Mouse (Mus musculus) megakaryocyte progenitor cell, adult 5-6 weeks (primary cell): ENCODE measurements around the gene Vmn2r83. TPM values are rescaled to one million over a fixed set of nuclear protein-coding genes. Genes with fewer than 3 reads are reported as not detected.
"Not testable (repeated sequence)": the region's sequence is repeated elsewhere in the genome, so short reads cannot be mapped to it uniquely, and the experiment has no call there.

Source experiments
- ATAC-seq: replicated peaks from 2 replicates; pipeline ENCODE4 v1.8.0; 2016; ENCODE audit warnings: mild to moderate bottlenecking, moderate TSS enrichment, inconsistent platforms; ENCODE audit not compliant: poor library complexity
- total RNA-seq, 2 experiments: library from RNA; stranded (forward) in 1 of 2; stranded (reverse) in 1 of 2; fragments of 157-497, 149-512 nt in 1 of 2; fragments of 200-1000 nt in 1 of 2; gene quantifications; 2 replicates each; pipeline versions ENCODE4 v1.2.3 to v1.2.4; 2015 to 2017

Vmn2r83 gene
- not detected in 2 replicates for total RNA-seq (2015)
- not detected in 2 replicates for total RNA-seq (2017)

- no peak for ATAC-seq
Observed at GRCm38 (mm10) chr10:79468431-79468830, at the start of gene Vmn2r83. Gene Vmn2r83 (plus strand): TSS chr10:79468731.

GRCm38 (mm10) chr10:79435141-79435820, 33.2 kb upstream of the Vmn2r83 start:
- not testable (repeated sequence) for ATAC-seq

- no peak for ATAC-seq
Observed at GRCm38 (mm10) chr10:79495886-79496285, 27.4 kb downstream of the Vmn2r83 start.

- ATAC-seq: no peak
Observed at GRCm38 (mm10) chr10:79496701-79497288, 28.3 kb downstream of the Vmn2r83 start.

GRCm38 (mm10) chr10:79502830-79503644, 34.5 kb downstream of the Vmn2r83 start:
- peak; percentile 54; the same call in 1 of the 2 replicates for ATAC-seq

- ATAC-seq: peak; percentile 97
Observed at GRCm38 (mm10) chr10:79506709-79507108, 38.2 kb downstream of the Vmn2r83 start.

GRCm38 (mm10) chr10:79524433-79524832, 55.9 kb downstream of the Vmn2r83 start:
- ATAC-seq: no peak

- no peak for ATAC-seq
Observed at GRCm38 (mm10) chr10:79525456-79526325, 57.2 kb downstream of the Vmn2r83 start.

- no peak for ATAC-seq
Observed at GRCm38 (mm10) chr10:79526661-79527452, 58.3 kb downstream of the Vmn2r83 start.

GRCm38 (mm10) chr10:79527453-79527845, 58.9 kb downstream of the Vmn2r83 start:
- no peak for ATAC-seq

- no peak for ATAC-seq
Observed at GRCm38 (mm10) chr10:79528081-79528480, 59.5 kb downstream of the Vmn2r83 start.

- ATAC-seq: no peak
Observed at GRCm38 (mm10) chr10:79530241-79530640, 61.7 kb downstream of the Vmn2r83 start.

GRCm38 (mm10) chr10:79530721-79531120, 62.2 kb downstream of the Vmn2r83 start:
- ATAC-seq: no peak

- no peak for ATAC-seq
Observed at GRCm38 (mm10) chr10:79531593-79531992, 63.1 kb downstream of the Vmn2r83 start.

GRCm38 (mm10) chr10:79532678-79533077, 64.1 kb downstream of the Vmn2r83 start:
- ATAC-seq: 0 out of 2 replicates have a peak, but pooled peaks have one; percentile 3

- peak; percentile 88 for ATAC-seq
Observed at GRCm38 (mm10) chr10:79533126-79533911, 64.8 kb downstream of the Vmn2r83 start, which contains the start of gene Plpp2. Gene Plpp2 (minus strand): TSS chr10:79533796.

GRCm38 (mm10) chr10:79534426-79534825, 65.9 kb downstream of the Vmn2r83 start:
- no peak for ATAC-seq

- ATAC-seq: no peak
Observed at GRCm38 (mm10) chr10:79535431-79535830, 66.9 kb downstream of the Vmn2r83 start.
